Mouse (Mus musculus): ENCODE results near the gene Snrpc. TPM values are rescaled to one million over a fixed set of nuclear protein-coding genes. Genes with fewer than 3 reads are reported as not detected.

The Snrpc gene
- polyA plus RNA-seq, 1 experiment: 108 TPM

DNA sequence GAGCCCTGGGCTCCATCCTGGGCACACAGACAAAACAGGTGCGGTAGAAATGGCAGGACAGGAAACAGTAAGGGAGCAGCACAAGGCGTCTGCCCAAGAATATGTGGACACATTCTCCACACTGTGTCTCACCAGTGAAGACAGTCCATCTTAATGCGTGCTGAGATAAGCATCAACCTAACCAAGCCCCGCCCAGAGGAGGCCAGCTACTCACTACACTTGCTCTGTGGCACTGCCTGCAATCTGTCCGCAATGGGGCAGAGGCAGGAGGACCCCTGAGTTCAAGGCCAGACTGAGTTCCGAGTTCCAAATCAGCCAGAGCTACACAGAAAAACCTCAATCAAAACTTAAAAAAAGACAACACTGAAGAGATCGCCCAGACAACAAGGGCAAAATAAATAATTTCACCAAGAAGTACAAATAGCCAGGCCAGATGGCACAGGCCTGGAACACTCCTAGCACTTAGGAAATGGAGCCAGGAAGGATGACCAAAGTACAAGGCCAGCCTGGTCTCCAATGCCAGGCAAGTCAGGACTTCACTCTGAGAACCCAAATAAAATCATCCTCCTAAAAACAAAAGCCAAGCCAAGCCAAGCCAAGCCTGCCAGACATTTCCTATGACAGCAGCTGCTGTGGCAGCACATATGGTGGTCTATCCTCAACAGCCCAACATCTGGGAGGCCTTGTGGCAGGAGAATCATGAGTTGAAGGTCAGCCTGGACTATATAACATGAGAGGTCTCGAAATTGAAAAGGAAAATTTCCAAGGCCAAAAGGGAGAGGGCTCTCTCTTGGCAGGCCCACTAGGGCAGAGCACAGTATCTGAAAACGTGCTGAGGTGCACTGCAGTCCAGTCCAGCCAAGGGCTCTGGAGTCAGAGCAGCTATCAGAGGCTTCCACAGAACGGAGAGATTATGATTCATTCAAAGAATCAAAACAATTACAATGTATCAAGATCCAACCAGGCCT, 32.9 kb upstream of the Snrpc start:
- peak overlapping the region; percentile 32; the same call in 1 of the 2 replicates for H3K27ac ChIP-seq (ENCODE audit: insufficient read depth, low read depth, low read length)
- H3K36me3 ChIP-seq (ENCODE audit: control insufficient read depth, insufficient read depth, low read length): no peaks in the 10 kb centered on the region
- WGBS: 42% methylated on average over 10 of the region's 10 CpGs
- H3K4me1 ChIP-seq (ENCODE audit: control insufficient read depth, insufficient read depth, insufficient read length, low read length): peaks cover 29% of the 10 kb centered on the region
- TF ChIP-seq POLR2A (IDR thresholded peaks at IDR 0.05; ENCODE audit: low read depth, low read length) (no peak), CTCF (IDR thresholded peaks at IDR 0.05; ENCODE audit: extremely low read depth, insufficient read length, insufficient replicate concordance, low read depth, low read length) (no peak)
- no peak overlapping the region for H3K4me3 ChIP-seq (ENCODE audit: low read depth, low read length)
- no peaks in the 10 kb centered on the region for H3K27me3 ChIP-seq (ENCODE audit: control insufficient read depth, insufficient read depth, low read length)

GRCm38 (mm10) chr17:27807542-27808078, 30.3 kb upstream of the Snrpc start:
- H3K4me1 ChIP-seq (ENCODE audit: control insufficient read depth, insufficient read depth, insufficient read length, low read length): peaks cover 35% of the 10 kb centered on the region
- 22% methylated on average over 2 of the region's 2 CpGs for WGBS
- H3K36me3 ChIP-seq (ENCODE audit: control insufficient read depth, insufficient read depth, low read length): no peaks in the 10 kb centered on the region
- H3K27me3 ChIP-seq (ENCODE audit: control insufficient read depth, insufficient read depth, low read length): no peaks in the 10 kb centered on the region
- no peak overlapping the region for H3K4me3 ChIP-seq (ENCODE audit: low read depth, low read length)
- no peak overlapping the region for H3K27ac ChIP-seq (ENCODE audit: insufficient read depth, low read depth, low read length)
- no peak for TF ChIP-seq POLR2A (IDR thresholded peaks at IDR 0.05; ENCODE audit: low read depth, low read length)
- TF ChIP-seq CTCF (IDR thresholded peaks at IDR 0.05; ENCODE audit: extremely low read depth, insufficient read length, insufficient replicate concordance, low read depth, low read length): no peak

DNA sequence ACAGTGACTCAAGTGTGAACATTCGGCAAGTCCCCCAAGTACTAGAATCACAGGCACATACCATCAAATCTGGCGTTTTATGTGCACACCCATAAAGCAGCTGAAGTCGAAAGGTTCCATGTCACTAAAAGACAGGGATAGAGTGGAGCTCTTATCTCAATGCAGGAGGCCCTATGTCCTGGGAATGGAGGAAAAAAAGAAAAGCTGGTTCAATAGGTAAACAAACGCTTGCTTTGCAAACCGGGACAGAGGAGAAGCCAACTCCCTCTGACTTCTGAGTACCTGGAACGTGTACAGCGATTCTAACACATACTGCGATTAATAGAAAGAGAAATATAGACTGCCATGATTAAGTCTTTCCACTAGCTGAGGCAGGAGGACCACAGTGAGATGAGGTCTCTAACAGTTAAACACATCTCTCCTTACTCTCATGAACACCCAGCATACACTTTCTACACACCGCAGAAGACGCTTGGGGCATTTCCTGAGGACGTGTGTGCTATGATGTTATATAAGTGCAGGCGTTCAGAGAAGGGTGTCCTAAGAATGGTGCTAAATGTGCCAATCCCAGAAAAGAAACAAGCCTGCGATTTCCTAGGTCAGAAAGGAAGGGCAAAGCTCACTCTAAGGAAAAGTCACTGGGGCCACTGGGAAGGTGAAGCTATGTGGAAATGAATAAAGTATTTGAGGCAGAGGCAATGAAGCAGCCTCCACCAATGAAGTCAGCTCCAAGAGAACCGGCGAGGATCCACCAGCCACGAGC, 27.2 kb upstream of the Snrpc start:
- Histone ChIP-seq H3K27me3 (ENCODE audit: control insufficient read depth, insufficient read depth, low read length) (no peaks in the 10 kb centered on the region), H3K27ac (ENCODE audit: insufficient read depth, low read depth, low read length) (no peak overlapping the region), H3K36me3 (ENCODE audit: control insufficient read depth, insufficient read depth, low read length) (no peaks in the 10 kb centered on the region), H3K4me3 (ENCODE audit: low read depth, low read length) (no peak overlapping the region), H3K4me1 (ENCODE audit: control insufficient read depth, insufficient read depth, insufficient read length, low read length) (peaks cover 22% of the 10 kb centered on the region)
- WGBS: 25% methylated on average over 16 of the region's 16 CpGs
- TF ChIP-seq CTCF (IDR thresholded peaks at IDR 0.05; ENCODE audit: extremely low read depth, insufficient read length, insufficient replicate concordance, low read depth, low read length) (no peak), POLR2A (IDR thresholded peaks at IDR 0.05; ENCODE audit: low read depth, low read length) (no peak)

DNA sequence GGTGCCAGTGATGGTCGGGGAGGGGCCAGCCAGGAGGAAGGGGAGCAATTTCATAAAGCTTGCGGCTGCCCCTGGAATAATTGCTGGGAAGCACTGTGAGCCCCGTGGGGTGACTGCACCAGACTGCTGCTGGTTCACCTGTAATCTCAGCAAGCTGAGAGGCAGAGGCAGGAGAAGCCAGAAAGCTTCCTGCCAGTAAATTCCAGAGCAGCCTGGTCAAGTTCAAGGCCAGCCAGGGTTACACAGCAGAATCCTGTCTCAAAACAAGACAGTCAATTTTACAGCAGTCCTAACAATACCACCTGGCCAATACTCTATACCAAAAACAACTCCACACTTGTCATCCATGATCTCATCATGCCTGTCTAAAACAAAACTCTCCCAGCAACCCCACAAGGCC, 26.0 kb upstream of the Snrpc start:
- TF ChIP-seq CTCF (IDR thresholded peaks at IDR 0.05; ENCODE audit: extremely low read depth, insufficient read length, insufficient replicate concordance, low read depth, low read length) (no peak), POLR2A (IDR thresholded peaks at IDR 0.05; ENCODE audit: low read depth, low read length) (no peak)
- Histone ChIP-seq H3K27me3 (ENCODE audit: control insufficient read depth, insufficient read depth, low read length) (no peaks in the 10 kb centered on the region), H3K27ac (ENCODE audit: insufficient read depth, low read depth, low read length) (no peak overlapping the region), H3K36me3 (ENCODE audit: control insufficient read depth, insufficient read depth, low read length) (no peaks in the 10 kb centered on the region), H3K4me1 (ENCODE audit: control insufficient read depth, insufficient read depth, insufficient read length, low read length) (peaks cover 22% of the 10 kb centered on the region), H3K4me3 (ENCODE audit: low read depth, low read length) (no peak overlapping the region)
- 25% methylated on average over 3 of the region's 3 CpGs for WGBS

DNA sequence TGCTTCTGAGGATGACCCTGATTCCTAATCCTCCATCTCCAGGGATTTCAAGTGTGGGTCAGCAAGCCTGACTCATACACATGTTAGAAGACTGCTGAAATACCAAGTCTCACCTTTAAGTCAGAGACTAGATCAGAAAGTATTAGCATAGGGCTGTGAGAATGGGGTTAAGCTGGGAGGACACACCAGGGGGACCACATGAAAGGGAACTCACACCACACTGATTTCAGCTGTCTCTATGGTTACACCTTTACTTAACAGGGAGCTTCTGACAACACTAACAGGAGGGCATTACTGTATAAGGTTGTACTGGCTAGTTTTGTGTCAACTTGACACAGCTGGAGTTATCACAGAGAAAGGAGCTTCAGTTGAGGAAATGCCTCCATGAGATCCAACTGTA, 23.3 kb upstream of the Snrpc start:
- no peaks in the 10 kb centered on the region for H3K27me3 ChIP-seq (ENCODE audit: control insufficient read depth, insufficient read depth, low read length)
- peaks cover 24% of the 10 kb centered on the region for H3K4me1 ChIP-seq (ENCODE audit: control insufficient read depth, insufficient read depth, insufficient read length, low read length)
- H3K36me3 ChIP-seq (ENCODE audit: control insufficient read depth, insufficient read depth, low read length): no peaks in the 10 kb centered on the region
- no peak overlapping the region for H3K4me3 ChIP-seq (ENCODE audit: low read depth, low read length)
- TF ChIP-seq CTCF (IDR thresholded peaks at IDR 0.05; ENCODE audit: extremely low read depth, insufficient read length, insufficient replicate concordance, low read depth, low read length) (no peak), POLR2A (IDR thresholded peaks at IDR 0.05; ENCODE audit: low read depth, low read length) (no peak)
- H3K27ac ChIP-seq (ENCODE audit: insufficient read depth, low read depth, low read length): no peak overlapping the region

DNA sequence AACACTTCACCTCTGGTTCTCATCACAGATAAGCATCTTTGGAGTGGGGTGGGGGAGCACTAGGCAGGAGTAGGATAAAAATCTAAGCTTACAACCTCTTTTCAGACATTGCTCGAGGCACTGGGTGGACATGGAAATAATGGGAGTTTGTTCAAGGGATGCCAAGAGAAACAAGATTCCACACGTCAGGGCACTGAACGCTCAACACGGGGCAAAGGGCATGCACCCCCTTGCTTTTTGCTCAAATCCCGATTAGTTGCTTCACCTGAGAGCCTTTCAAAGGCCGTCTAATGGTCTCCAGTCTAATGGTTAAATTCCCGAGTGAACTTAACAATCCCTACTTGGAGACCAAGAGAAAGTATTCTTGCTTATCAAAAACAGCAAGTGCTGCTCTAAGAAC, 18.9 kb upstream of the Snrpc start:
- Histone ChIP-seq H3K27me3 (ENCODE audit: control insufficient read depth, insufficient read depth, low read length) (no peaks in the 10 kb centered on the region), H3K4me3 (ENCODE audit: low read depth, low read length) (peak overlapping the region; percentile 79), H3K4me1 (ENCODE audit: control insufficient read depth, insufficient read depth, insufficient read length, low read length) (peaks cover 20% of the 10 kb centered on the region; the same call in 1 of the 2 replicates), H3K27ac (ENCODE audit: insufficient read depth, low read depth, low read length) (peak overlapping the region; percentile 69), H3K36me3 (ENCODE audit: control insufficient read depth, insufficient read depth, low read length) (no peaks in the 10 kb centered on the region)
- WGBS: 6% methylated on average over 7 of the region's 7 CpGs
- TF ChIP-seq POLR2A (IDR thresholded peaks at IDR 0.05; ENCODE audit: low read depth, low read length) (no peak), CTCF (IDR thresholded peaks at IDR 0.05; ENCODE audit: extremely low read depth, insufficient read length, insufficient replicate concordance, low read depth, low read length) (no peak)
